Mouse (Mus musculus): ENCODE results near the gene Fate1. TPM values are rescaled to one million over a fixed set of nuclear protein-coding genes. Genes with fewer than 3 reads are reported as not detected.

The Fate1 gene
- total and polyA plus RNA-seq, 3 experiments, result not detected

- dilution Hi-C loops (cut with MboI; ENCODE audit: extremely low pct_ligation_motif_present, extremely low pct_unique_long_range_greater_than_20kb, low sequenced_read_pairs), result no loop called here
- in situ Hi-C loops (cut with MboI; ENCODE audit: low pct_ligation_motif_present, low pct_unique_long_range_greater_than_20kb, low sequenced_read_pairs), result no loop called here
- no peaks in the 10 kb centered on the region for H3K79me2 ChIP-seq (replicated peaks; ENCODE audit: control insufficient read depth, extremely low read depth, insufficient read depth, poor library complexity, severe bottlenecking)
- DNase-seq (ENCODE audit: extremely low read depth), result no peak
- TF ChIP-seq CHD2 (IDR thresholded peaks at IDR 0.05; ENCODE audit: low read length) (no peak), BHLHE40 (IDR thresholded peaks at IDR 0.05; ENCODE audit: low read depth, low read length) (no peak), JUND (conservative IDR thresholded peaks at IDR 0.05; ENCODE audit: low read depth, low read length) (no peak), IRF4 (IDR thresholded peaks at IDR 0.05; ENCODE audit: low read depth, low read length) (no peak), MAX (IDR thresholded peaks at IDR 0.05; ENCODE audit: low read length) (no peak), MXI1 (IDR thresholded peaks at IDR 0.05; ENCODE audit: low read depth, low read length) (no peak), CHD1 (IDR thresholded peaks at IDR 0.05; ENCODE audit: low read depth, low read length) (no peak), NELFE (IDR thresholded peaks at IDR 0.05; ENCODE audit: low read depth, low read length) (no peak), MEF2A (IDR thresholded peaks at IDR 0.05; ENCODE audit: borderline replicate concordance, low read depth, low read length) (no peak), ELF1 (IDR thresholded peaks at IDR 0.05; ENCODE audit: low read depth, low read length) (no peak)
- no peaks in the 10 kb centered on the region for H3K27me3 ChIP-seq (replicated peaks)
- no peak overlapping the region for H3K4me2 ChIP-seq (ENCODE audit: insufficient read depth, low read depth, poor library complexity, severe bottlenecking)
- H3K4me1 ChIP-seq (ENCODE audit: control insufficient read depth in 1 of 2, insufficient read depth in 2 of 2), result no peaks in the 10 kb centered on the region
- H3K9me3 ChIP-seq (replicated peaks; ENCODE audit: low read length), result no peaks in the 10 kb centered on the region
- no peaks in the 10 kb centered on the region for H3K36me3 ChIP-seq (replicated peaks in 1 of 2; ENCODE audit: control insufficient read depth in 1 of 2, insufficient read depth in 1 of 2, low read length in 1 of 2)
- H3K27ac ChIP-seq (ENCODE audit: insufficient read depth, low read depth), result no peak overlapping the region
- no peak overlapping the region for H3K4me3 ChIP-seq (replicated peaks in 1 of 3; ENCODE audit: low read depth in 2 of 3, low read length in 2 of 3, poor library complexity in 1 of 3)
- no peak overlapping the region for H3K9ac ChIP-seq (ENCODE audit: insufficient read depth, low read depth)
Observed at GRCm38 (mm10) chrX:71958366-71958765, 14.4 kb upstream of the Fate1 start.

GRCm38 (mm10) chrX:71962073-71963051 is 10.4 kb upstream of the Fate1 start, which contains the start of gene Prrg3:
Gene Prrg3 (plus strand): TSS chrX:71962624.
- Histone ChIP-seq H3K27me3 (replicated peaks) (no peaks in the 10 kb centered on the region), H3K27ac (ENCODE audit: insufficient read depth, low read depth) (no peak within 1 kb of the TSS), H3K4me2 (ENCODE audit: insufficient read depth, low read depth, poor library complexity, severe bottlenecking) (no peak within 1 kb of the TSS), H3K9me3 (replicated peaks; ENCODE audit: low read length) (no peaks in the 10 kb centered on the region), H3K4me3 (replicated peaks in 1 of 3; ENCODE audit: low read depth in 2 of 3, low read length in 2 of 3, poor library complexity in 1 of 3) (no peak within 1 kb of the TSS), H3K9ac (ENCODE audit: insufficient read depth, low read depth) (no peak within 1 kb of the TSS), H3K79me2 (replicated peaks; ENCODE audit: control insufficient read depth, extremely low read depth, insufficient read depth, poor library complexity, severe bottlenecking) (no peaks in the 10 kb centered on the region), H3K36me3 (replicated peaks in 1 of 2; ENCODE audit: control insufficient read depth in 1 of 2, insufficient read depth in 1 of 2, low read length in 1 of 2) (no peaks in the 10 kb centered on the region), H3K4me1 (ENCODE audit: control insufficient read depth in 1 of 2, insufficient read depth in 2 of 2) (no peaks in the 10 kb centered on the region)
- in situ Hi-C loops (cut with MboI; ENCODE audit: low pct_ligation_motif_present, low pct_unique_long_range_greater_than_20kb, low sequenced_read_pairs) (no loop called here), dilution Hi-C loops (cut with MboI; ENCODE audit: extremely low pct_ligation_motif_present, extremely low pct_unique_long_range_greater_than_20kb, low sequenced_read_pairs) (no loop called here)
- TF ChIP-seq USF1 (IDR thresholded peaks at IDR 0.05; ENCODE audit: low read depth, low read length) (no peak), SMC3 (IDR thresholded peaks at IDR 0.05; ENCODE audit: low read depth, low read length) (no peak), GABPA (IDR thresholded peaks at IDR 0.05; ENCODE audit: insufficient replicate concordance, low read depth, low read length) (no peak), NRF1 (IDR thresholded peaks at IDR 0.05; ENCODE audit: low read depth, low read length) (no peak)
- no peak for DNase-seq (ENCODE audit: extremely low read depth)

All from CH12.LX (cell line).